ENCODE assay signal across 8 mouse cellular contexts in genomic region chr7:79721386-79721977, GRCm38 (mm10). TPM values are rescaled to one million over a fixed set of nuclear protein-coding genes. Genes with fewer than 3 reads are reported as not detected.
DNase-seq lines count a peak whose midpoint lies in the region; TF ChIP-seq lines count a peak whose summit lies in the region.

No protein-coding gene starts in this region.

- H3K36me3 ChIP-seq in forebrain, embryonic 10.5 days (replicated peaks), result no peaks in the 10 kb centered on the region

- peaks cover 87% of the 10 kb centered on the region for H3K27me3 ChIP-seq in forebrain, embryonic 10.5 days (ENCODE audit: poor library complexity, severe bottlenecking)

- H3K9me3 ChIP-seq in forebrain, embryonic 10.5 days, result no peaks in the 10 kb centered on the region

- intact Hi-C loops in left cerebral cortex, adult 2 months (cut with DNase I), result no loop called here
- intact Hi-C loops in heart, postnatal 14 days (cut with DNase I), result no loop called here

- WGBS in forebrain, embryonic 10.5 days, result under 1% methylated on average over 48 of the region's 48 CpGs

- DNase-seq in left cerebral cortex, adult 2 months (ENCODE audit: extremely low spot score in 1 of 2, low spot score in 2 of 2), result peak; percentile 30 to 50
- no peak for DNase-seq in left cerebral cortex, adult 11 months (ENCODE audit: low spot score)
- peak; percentile 57 for DNase-seq in forebrain, embryonic 10.5 days (ENCODE audit: extremely low spot score, low spot score)
- peak; percentile 70 to 72 for DNase-seq in heart, postnatal 14 days
- DNase-seq in layer of hippocampus, postnatal 36 days, result peak; percentile 33 to 39
- peak; percentile 41 for DNase-seq in lung, postnatal 36 days
- DNase-seq in retina, postnatal 1 day, result peak; percentile 69
- no peak for DNase-seq in spleen, postnatal 4 days (ENCODE audit: low spot score in 2 of 2)

- H3K27ac ChIP-seq in left cerebral cortex, adult 2 months, result peak overlapping the region; percentile 64
- H3K27ac ChIP-seq in forebrain, embryonic 10.5 days, result peak overlapping the region; percentile 76

- H3K4me1 ChIP-seq in forebrain, embryonic 10.5 days, result peaks cover 15% of the 10 kb centered on the region

- no peak for TF ChIP-seq CTCF in left cerebral cortex, adult 2 months (IDR thresholded peaks at IDR 0.05)

- H3K4me3 ChIP-seq in left cerebral cortex, adult 2 months, result peak overlapping the region; percentile 64
- peak overlapping the region; percentile 62 for H3K4me3 ChIP-seq in forebrain, embryonic 10.5 days

RNA-seq across cellular contexts. Expression of gene Kif7, which starts 6.0 kb away (rescaled TPM):
- 1 to 10 TPM; 1.4 to 1.7 TPM for total RNA-seq in left cerebral cortex, adult 2 months (2021)
- polyA plus RNA-seq in forebrain, embryonic 10.5 days (2016; fragmentation: Nextera tagmentation; extraction: Ambion mirVana), result 6.3 and 6.4 TPM in 2 replicates
- total RNA-seq in heart, postnatal 14 days (2021), result 1 to 10 TPM; 2.2 to 2.5 TPM
- 1 to 10 TPM; 1.9 to 2.3 TPM for total RNA-seq in layer of hippocampus, postnatal 36 days (2021)

RNA-seq across cellular contexts. Expression of gene Plin1, which starts 11.2 kb away (rescaled TPM):
- total RNA-seq in left cerebral cortex, adult 2 months (2021), result not detected
- polyA plus RNA-seq in forebrain, embryonic 10.5 days (2016; fragmentation: Nextera tagmentation; extraction: Ambion mirVana), result not detected in 2 replicates
- total RNA-seq in heart, postnatal 14 days (2021), result 10 to 100 TPM in 1 of 2 experiments, 1 to 10 TPM in 1; 5.0 to 24.7 TPM
- under 1 TPM; 0.22 to 0.35 TPM for total RNA-seq in layer of hippocampus, postnatal 36 days (2021)

RNA-seq across cellular contexts. Expression of gene Pex11a, which starts 21.4 kb away (rescaled TPM):
- 10 to 100 TPM; 10.1 to 11.5 TPM for total RNA-seq in left cerebral cortex, adult 2 months (2021)
- polyA plus RNA-seq in forebrain, embryonic 10.5 days (2016; fragmentation: Nextera tagmentation; extraction: Ambion mirVana), result 9.6 and 11.0 TPM in 2 replicates
- 10 to 100 TPM; 13.8 to 14.8 TPM for total RNA-seq in heart, postnatal 14 days (2021)
- 10 to 100 TPM; 10.3 to 10.9 TPM for total RNA-seq in layer of hippocampus, postnatal 36 days (2021)

RNA-seq across cellular contexts. Expression of gene Wdr93, which starts 21.5 kb away (rescaled TPM):
- under 1 TPM in 1 of 2 experiments, not detected in 1; 0.35 TPM for total RNA-seq in left cerebral cortex, adult 2 months (2021)
- polyA plus RNA-seq in forebrain, embryonic 10.5 days (2016; fragmentation: Nextera tagmentation; extraction: Ambion mirVana), result 0.34 and 0.45 TPM in 2 replicates
- under 1 TPM; 0.12 to 0.24 TPM for total RNA-seq in heart, postnatal 14 days (2021)
- under 1 TPM; 0.30 to 0.38 TPM for total RNA-seq in layer of hippocampus, postnatal 36 days (2021)

Comparison
In these comparisons a context has a peak if more than half of its experiments do, and no peak if none do; other contexts are left out.
1. DNase-seq: peak in left cerebral cortex, adult 2 months (2 of 2), forebrain, embryonic 10.5 days (single experiment), heart, postnatal 14 days (2 of 2), layer of hippocampus, postnatal 36 days (2 of 2), lung, postnatal 36 days (single experiment) and retina, postnatal 1 day (single experiment); none in left cerebral cortex, adult 11 months (single experiment) and spleen, postnatal 4 days (0 of 2).
2. RNA of gene Plin1, which starts 11.2 kb away (total RNA-seq): 5.0 to 24.7 TPM in heart, postnatal 14 days; 0.22 to 0.35 TPM in layer of hippocampus, postnatal 36 days and not detected in left cerebral cortex, adult 2 months; every median in the first group is over 4 times any median in the second.